Mouse (Mus musculus): ENCODE data around the gene Dnajc5. TPM values are rescaled to one million over a fixed set of nuclear protein-coding genes. Genes with fewer than 3 reads are reported as not detected.

Gene Dnajc5
- polyA plus RNA-seq, 1 experiment from 2014 or later = 70.5 TPM

GRCm38 (mm10) chr2:181525526-181525925 is 5.2 kb downstream of the Dnajc5 start:
- no peaks in the 10 kb centered on the region for H3K27me3 ChIP-seq (ENCODE audit: insufficient read depth, low read length)
- H3K27ac ChIP-seq = peak overlapping the region; percentile 80
- 0 out of 2 replicates have a peak, but pooled peaks cover 4% of the 10 kb centered on the region for H3K36me3 ChIP-seq (ENCODE audit: insufficient read depth, low read length)
- no peak for TF ChIP-seq CTCF (IDR thresholded peaks at IDR 0.05; ENCODE audit: low read depth)
- no peak overlapping the region for H3K4me2 ChIP-seq (ENCODE audit: low read length)
- H3K9me3 ChIP-seq (replicated peaks; ENCODE audit: low read length) = no peaks in the 10 kb centered on the region
- H3K4me3 ChIP-seq (replicated peaks; ENCODE audit: low read depth, low read length) = no peak overlapping the region
- ATAC-seq (replicated peaks; ENCODE audit: low FRiP score, low read depth) = peak; percentile 82
- 66% methylated on average over 5 of the region's 5 CpGs for WGBS
- H3K9ac ChIP-seq (ENCODE audit: low read depth, low read length) = no peak overlapping the region
- DNase-seq (ENCODE audit: low spot score) = peak; percentile 31
- H3K4me1 ChIP-seq (replicated peaks; ENCODE audit: insufficient read depth, low read length) = peaks cover 15% of the 10 kb centered on the region; the same call in 1 of the 2 replicates

GRCm38 (mm10) chr2:181529076-181529475 is 8.8 kb downstream of the Dnajc5 start:
- Histone ChIP-seq H3K4me3 (replicated peaks; ENCODE audit: low read depth, low read length) (no peak overlapping the region), H3K27me3 (ENCODE audit: insufficient read depth, low read length) (no peaks in the 10 kb centered on the region), H3K36me3 (ENCODE audit: insufficient read depth, low read length) (0 out of 2 replicates have a peak, but pooled peaks cover 4% of the 10 kb centered on the region), H3K27ac (no peak overlapping the region), H3K4me2 (ENCODE audit: low read length) (no peak overlapping the region), H3K4me1 (replicated peaks; ENCODE audit: insufficient read depth, low read length) (no peaks in the 10 kb centered on the region), H3K9me3 (replicated peaks; ENCODE audit: low read length) (no peaks in the 10 kb centered on the region), H3K9ac (ENCODE audit: low read depth, low read length) (no peak overlapping the region)
- ATAC-seq (replicated peaks; ENCODE audit: low FRiP score, low read depth) (no peak), DNase-seq (ENCODE audit: low spot score) (no peak)
- WGBS = 81% methylated on average over 1 of the region's 1 CpGs
- TF ChIP-seq CTCF (IDR thresholded peaks at IDR 0.05; ENCODE audit: low read depth) = no peak

- no peaks in the 10 kb centered on the region for H3K9me3 ChIP-seq (replicated peaks; ENCODE audit: low read length)
- no peak for TF ChIP-seq CTCF (IDR thresholded peaks at IDR 0.05; ENCODE audit: low read depth)
- H3K27ac ChIP-seq = no peak overlapping the region
- no peak overlapping the region for H3K9ac ChIP-seq (ENCODE audit: low read depth, low read length)
- H3K4me2 ChIP-seq (ENCODE audit: low read length) = no peak overlapping the region
- 0 out of 2 replicates have a peak, but pooled peaks cover 4% of the 10 kb centered on the region for H3K36me3 ChIP-seq (ENCODE audit: insufficient read depth, low read length)
- DNase-seq (ENCODE audit: low spot score) (no peak), ATAC-seq (replicated peaks; ENCODE audit: low FRiP score, low read depth) (no peak)
- 94% methylated on average over 3 of the region's 3 CpGs for WGBS
- H3K27me3 ChIP-seq (ENCODE audit: insufficient read depth, low read length) = no peaks in the 10 kb centered on the region
- no peaks in the 10 kb centered on the region for H3K4me1 ChIP-seq (replicated peaks; ENCODE audit: insufficient read depth, low read length)
- H3K4me3 ChIP-seq (replicated peaks; ENCODE audit: low read depth, low read length) = no peak overlapping the region
These were observed 12.3 kb downstream of the Dnajc5 start for GRCm38 (mm10) chr2:181532589-181532988.

DNA sequence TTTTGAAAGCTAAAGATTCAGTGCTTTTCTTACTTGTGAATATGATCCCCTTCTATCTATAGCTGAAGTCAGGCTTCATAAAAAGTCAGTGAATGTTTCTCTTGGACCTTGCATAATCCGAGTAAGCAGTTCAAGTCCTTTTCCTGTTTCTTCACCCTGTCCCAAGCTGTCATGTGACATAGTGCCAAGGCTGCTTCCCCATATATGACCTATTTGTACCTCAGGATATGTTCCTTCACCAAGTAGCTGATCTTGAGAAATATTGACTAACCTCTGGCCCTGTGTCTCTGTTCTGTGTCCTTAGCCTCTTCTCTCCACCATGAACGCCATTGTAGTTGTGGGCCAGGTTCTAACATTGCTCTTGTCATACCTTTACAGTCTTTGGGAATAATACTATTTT is 16.1 kb downstream of the Dnajc5 start:
- no peak for TF ChIP-seq CTCF (IDR thresholded peaks at IDR 0.05; ENCODE audit: low read depth)
- 74% methylated on average over 2 of the region's 2 CpGs for WGBS
- no peaks in the 10 kb centered on the region for H3K4me1 ChIP-seq (replicated peaks; ENCODE audit: insufficient read depth, low read length)
- no peaks in the 10 kb centered on the region for H3K9me3 ChIP-seq (replicated peaks; ENCODE audit: low read length)
- H3K9ac ChIP-seq (ENCODE audit: low read depth, low read length) = no peak overlapping the region
- no peaks in the 10 kb centered on the region for H3K27me3 ChIP-seq (ENCODE audit: insufficient read depth, low read length)
- DNase-seq (ENCODE audit: low spot score) (no peak), ATAC-seq (replicated peaks; ENCODE audit: low FRiP score, low read depth) (no peak)
- H3K27ac ChIP-seq = no peak overlapping the region
- no peak overlapping the region for H3K4me3 ChIP-seq (replicated peaks; ENCODE audit: low read depth, low read length)
- no peak overlapping the region for H3K4me2 ChIP-seq (ENCODE audit: low read length)
- H3K36me3 ChIP-seq (ENCODE audit: insufficient read depth, low read length) = no peaks in the 10 kb centered on the region

GRCm38 (mm10) chr2:181537444-181538047 is 17.3 kb downstream of the Dnajc5 start:
- peak overlapping the region; percentile 38; the same call in 1 of the 2 replicates for H3K27ac ChIP-seq
- no peaks in the 10 kb centered on the region for H3K4me1 ChIP-seq (replicated peaks; ENCODE audit: insufficient read depth, low read length)
- H3K9me3 ChIP-seq (replicated peaks; ENCODE audit: low read length) = no peaks in the 10 kb centered on the region
- TF ChIP-seq CTCF (IDR thresholded peaks at IDR 0.05; ENCODE audit: low read depth) = 0 out of 2 replicates have a peak, but pooled peaks have one; percentile 9
- H3K27me3 ChIP-seq (ENCODE audit: insufficient read depth, low read length) = no peaks in the 10 kb centered on the region
- 80% methylated on average over 2 of the region's 2 CpGs for WGBS
- peak; percentile 67 for DNase-seq (ENCODE audit: low spot score)
- no peak overlapping the region for H3K4me2 ChIP-seq (ENCODE audit: low read length)
- ATAC-seq (replicated peaks; ENCODE audit: low FRiP score, low read depth) = peak; percentile 59; the same call in 1 of the 2 replicates
- H3K36me3 ChIP-seq (ENCODE audit: insufficient read depth, low read length) = no peaks in the 10 kb centered on the region
- H3K9ac ChIP-seq (ENCODE audit: low read depth, low read length) = no peak overlapping the region
- no peak overlapping the region for H3K4me3 ChIP-seq (replicated peaks; ENCODE audit: low read depth, low read length)

DNA sequence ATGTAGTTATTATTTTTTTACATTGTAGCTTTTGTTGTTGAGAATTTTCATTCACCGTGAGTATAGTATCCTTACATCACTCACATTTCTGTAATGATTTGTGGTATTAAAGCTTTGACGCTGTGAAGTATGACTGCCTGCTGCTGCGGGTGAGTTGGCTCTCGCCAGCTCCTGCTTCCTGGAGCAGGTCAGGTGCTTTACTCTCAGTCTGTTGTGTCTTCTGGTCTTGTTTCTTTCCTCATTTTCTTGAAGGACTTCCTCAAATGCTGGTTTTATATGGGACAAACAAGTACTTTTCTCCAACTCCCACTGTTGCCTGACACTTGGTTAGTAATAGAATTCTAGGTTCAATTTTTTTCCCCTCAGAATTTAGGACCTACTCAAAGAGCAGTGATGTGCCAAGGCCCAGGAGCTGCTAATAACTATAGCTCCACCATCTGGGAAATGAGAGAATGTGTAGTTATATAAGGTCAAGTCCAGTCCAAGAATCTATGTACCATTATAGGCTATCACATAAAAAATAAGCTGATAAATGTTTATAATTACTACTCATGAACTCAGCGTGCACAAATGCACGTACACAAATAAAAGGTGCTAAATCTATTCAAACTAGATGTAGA is 21.6 kb downstream of the Dnajc5 start:
- Histone ChIP-seq H3K27ac (no peak overlapping the region), H3K36me3 (ENCODE audit: insufficient read depth, low read length) (peaks cover 6% of the 10 kb centered on the region), H3K9ac (ENCODE audit: low read depth, low read length) (no peak overlapping the region), H3K9me3 (replicated peaks; ENCODE audit: low read length) (no peaks in the 10 kb centered on the region), H3K4me1 (replicated peaks; ENCODE audit: insufficient read depth, low read length) (no peaks in the 10 kb centered on the region), H3K4me3 (replicated peaks; ENCODE audit: low read depth, low read length) (no peak overlapping the region), H3K27me3 (ENCODE audit: insufficient read depth, low read length) (no peaks in the 10 kb centered on the region), H3K4me2 (ENCODE audit: low read length) (no peak overlapping the region)
- no peak for TF ChIP-seq CTCF (IDR thresholded peaks at IDR 0.05; ENCODE audit: low read depth)
- 90% methylated on average over 6 of the region's 6 CpGs for WGBS
- ATAC-seq (replicated peaks; ENCODE audit: low FRiP score, low read depth) (no peak), DNase-seq (ENCODE audit: low spot score) (no peak)
